Mouse (Mus musculus): Measurements from ENCODE around the gene Slc8a2. TPM values are rescaled to one million over a fixed set of nuclear protein-coding genes. Genes with fewer than 3 reads are reported as not detected.

Gene Slc8a2
- total RNA-seq, 2 experiments from 2014 or later, result 0.67 to 1.1 TPM

- no peak for DNase-seq
- intact Hi-C loops (cut with DNase I), result no loop called here
Observed at GRCm38 (mm10) chr7:16158735-16159134, 29.1 kb downstream of the Slc8a2 start.

DNA sequence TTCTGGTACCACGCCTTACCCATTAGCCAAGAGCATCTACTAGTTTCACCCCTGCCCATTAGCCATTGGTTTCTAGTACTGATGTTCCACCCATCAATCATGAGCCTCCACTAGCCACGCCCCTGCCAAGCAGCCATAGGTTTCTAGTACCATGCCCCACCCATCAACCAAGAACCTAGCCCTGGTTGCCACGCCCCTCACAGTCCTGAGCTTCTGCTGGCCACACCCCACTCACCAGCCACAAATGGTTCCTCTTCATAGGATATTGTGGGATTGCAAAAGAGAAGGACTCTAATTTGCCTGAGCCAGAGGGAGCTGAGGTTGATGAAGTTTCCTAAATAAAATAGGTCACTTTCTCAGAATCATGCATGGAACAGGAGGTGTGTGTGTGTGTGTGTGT lies 31.1 kb downstream of the Slc8a2 start:
- DNase-seq, result no peak

GRCm38 (mm10) chr7:16161302-16161701 lies 31.7 kb downstream of the Slc8a2 start:
- intact Hi-C loops (cut with DNase I), result no loop called here
- no peak for DNase-seq

More for the DNA sequence above, 31.1 kb downstream of the Slc8a2 start:
- intact Hi-C loops (cut with DNase I), result no loop called here

DNA sequence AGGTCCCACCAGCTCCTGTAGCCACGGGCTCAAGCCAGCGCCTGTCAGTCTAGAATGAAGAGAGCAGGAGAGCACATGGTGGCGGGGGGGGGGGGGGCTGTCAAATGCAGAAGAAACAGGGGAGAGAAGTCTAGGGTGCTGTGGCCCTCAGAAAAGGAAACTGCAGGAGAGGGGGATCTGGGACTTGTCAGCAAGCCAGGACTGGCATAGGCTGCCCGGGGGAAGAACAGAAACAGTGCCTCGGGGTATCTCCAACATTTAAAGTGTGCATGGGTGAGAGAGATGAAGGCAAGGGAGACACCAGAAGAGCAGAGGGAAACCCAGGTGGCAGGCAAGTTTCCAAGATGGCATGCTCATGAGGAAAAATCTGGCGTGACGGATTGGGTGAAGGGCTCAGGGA lies 32.4 kb downstream of the Slc8a2 start:
- no peak for DNase-seq
- intact Hi-C loops (cut with DNase I), result no loop called here

DNA sequence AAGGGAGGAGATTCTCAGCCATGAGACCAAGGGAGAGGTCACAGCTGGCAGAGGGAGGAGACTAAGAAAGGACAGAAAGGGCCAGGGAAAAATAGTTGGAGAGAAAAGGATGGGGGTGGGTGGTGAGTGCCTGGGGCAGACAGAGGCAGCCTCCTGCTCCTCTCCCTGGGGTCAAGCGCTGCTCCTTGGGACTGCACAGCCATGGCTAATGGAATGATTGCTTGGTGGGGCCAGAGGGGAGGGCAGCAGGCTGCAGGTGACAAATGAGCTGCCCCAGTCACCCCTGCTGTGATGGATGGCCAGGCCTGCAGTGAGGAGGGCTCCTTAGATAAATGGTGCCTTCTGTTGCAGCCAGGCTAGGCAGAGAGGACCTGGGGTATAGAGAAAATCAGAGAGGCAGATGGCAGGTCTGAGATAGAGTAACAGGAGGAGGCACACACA lies 42.5 kb downstream of the Slc8a2 start:
- DNase-seq, result no peak
- intact Hi-C loops (cut with DNase I), result no loop called here

- intact Hi-C loops (cut with DNase I), result no loop called here
- DNase-seq, result no peak
Observed at GRCm38 (mm10) chr7:16172586-16173140, 43.0 kb downstream of the Slc8a2 start.

GRCm38 (mm10) chr7:16173146-16173545 lies 43.5 kb downstream of the Slc8a2 start:
- no peak for DNase-seq
- intact Hi-C loops (cut with DNase I), result no loop called here

GRCm38 (mm10) chr7:16174597-16175541 lies 45.2 kb downstream of the Slc8a2 start, which contains the start of gene Meis3:
Meis3 (plus strand) TSS chr7:16175090.
- peak; percentile 42 to 45 for DNase-seq
- intact Hi-C loops (cut with DNase I), result no loop called here

DNA sequence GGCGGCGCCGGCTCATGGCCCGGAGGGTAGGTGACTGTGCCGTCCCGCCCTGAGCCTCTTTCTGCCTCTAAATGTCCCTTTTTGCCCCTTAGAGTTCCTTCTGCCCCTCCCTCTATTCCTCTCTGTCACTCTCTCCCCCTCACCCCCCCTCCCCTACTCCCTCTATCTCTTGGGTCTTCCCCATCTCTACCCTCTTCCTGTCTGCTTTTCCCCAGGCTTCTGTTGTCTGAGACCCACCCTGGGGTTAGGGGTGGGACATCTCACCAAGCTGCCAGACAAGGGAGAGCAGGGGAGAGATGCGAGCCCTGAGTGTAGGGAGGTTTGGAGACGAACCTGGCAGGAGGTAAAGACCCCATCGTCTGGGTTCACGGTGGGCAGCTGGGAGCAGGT lies 45.9 kb downstream of the Slc8a2 start:
- intact Hi-C loops (cut with DNase I), result no loop called here

DNA sequence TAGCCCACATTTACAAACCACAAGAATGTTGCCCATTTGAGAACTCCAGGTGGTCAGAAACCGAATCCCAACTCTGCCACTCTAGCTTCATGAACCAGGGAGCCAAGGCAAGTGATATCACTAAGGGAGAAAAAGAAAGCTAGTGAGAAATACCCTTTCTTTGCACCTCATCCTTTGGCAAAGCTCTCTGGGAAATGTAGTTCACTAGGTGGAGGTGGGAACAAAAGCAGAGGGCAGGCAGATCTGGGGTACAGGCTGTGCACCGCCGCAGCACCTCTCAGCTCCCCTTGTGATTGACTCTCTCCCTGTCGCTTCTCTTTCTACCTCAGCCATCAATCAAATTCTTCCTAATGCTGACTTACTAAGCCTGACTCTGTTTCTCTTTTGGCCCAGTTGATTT lies 48.5 kb downstream of the Slc8a2 start:
- intact Hi-C loops (cut with DNase I), result no loop called here

More for the DNA sequence above, 45.9 kb downstream of the Slc8a2 start:
- DNase-seq, result no peak

GRCm38 (mm10) chr7:16183663-16184062 lies 54.0 kb downstream of the Slc8a2 start:
- DNase-seq, result peak; percentile 31 to 71
- intact Hi-C loops (cut with DNase I), result no loop called here

More for the DNA sequence above, 48.5 kb downstream of the Slc8a2 start:
- no peak for DNase-seq

DNA sequence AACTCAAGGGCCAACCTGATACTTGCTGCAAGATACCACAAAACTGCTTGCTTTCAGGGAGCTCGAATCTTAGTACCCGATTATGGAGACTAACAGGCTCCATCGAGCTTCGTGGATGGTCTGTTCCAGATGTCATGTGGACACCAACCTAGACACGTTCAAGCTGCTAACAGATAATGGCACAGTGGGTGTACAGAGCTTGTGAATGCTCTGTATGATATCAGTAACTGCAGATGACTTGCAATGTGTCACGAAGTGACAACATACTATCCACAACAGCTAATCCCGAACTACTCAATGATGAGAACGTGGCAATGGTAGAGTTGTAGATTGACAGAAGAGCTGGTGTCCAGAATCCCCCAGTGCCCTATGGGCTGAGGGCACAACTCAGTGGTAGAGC lies 57.9 kb downstream of the Slc8a2 start:
- no peak for DNase-seq
- intact Hi-C loops (cut with DNase I), result no loop called here

DNA sequence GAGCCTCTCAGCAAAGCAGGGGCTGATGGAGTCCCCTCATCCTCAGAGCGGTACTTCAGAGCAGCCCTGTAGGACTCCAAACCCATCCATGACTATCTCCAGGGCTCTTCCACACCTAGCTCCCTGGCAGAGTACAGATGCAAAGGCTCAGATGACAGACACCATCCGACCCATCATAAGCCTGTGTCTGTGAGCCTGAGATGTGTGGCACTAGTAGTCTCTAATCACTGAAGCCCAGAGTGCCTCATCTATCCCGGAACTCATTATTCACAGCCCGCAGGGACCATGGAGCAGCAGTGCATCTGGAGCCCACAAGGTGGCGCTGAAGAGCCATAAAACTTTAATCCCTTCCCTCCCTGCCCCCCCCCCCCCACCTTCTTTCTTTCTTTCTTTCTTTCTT lies 62.7 kb downstream of the Slc8a2 start:
- peak; percentile 73 to 87 for DNase-seq
- intact Hi-C loops (cut with DNase I), result loop anchor here (1.0 to 5.0 kb wide), 2 partner anchors 71 to 185 kb away; no protein-coding TSS in a partner anchor

DNA sequence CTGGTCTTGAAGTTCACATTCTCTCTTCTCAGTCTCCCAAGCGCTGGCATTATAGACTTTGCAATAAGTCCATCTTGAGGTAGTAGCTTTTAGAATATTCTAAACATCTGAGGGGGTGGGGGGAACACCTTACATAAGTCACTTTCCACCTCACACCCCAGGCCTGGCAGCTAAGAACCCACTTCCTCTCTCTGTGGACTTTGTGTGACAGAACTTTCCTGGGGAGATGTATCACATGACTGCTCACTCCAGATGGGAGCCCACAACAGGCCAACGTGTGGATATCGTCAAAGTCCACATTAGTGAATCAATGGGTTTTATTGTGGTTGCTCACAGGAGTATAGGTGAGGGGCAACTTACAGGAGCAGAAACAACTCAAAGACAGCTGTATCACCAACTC lies 64.1 kb downstream of the Slc8a2 start:
- intact Hi-C loops (cut with DNase I), result loop anchor here (5.0 kb wide), 1 partner anchor 184 kb away; no protein-coding TSS in a partner anchor
- DNase-seq, result no peak

DNA sequence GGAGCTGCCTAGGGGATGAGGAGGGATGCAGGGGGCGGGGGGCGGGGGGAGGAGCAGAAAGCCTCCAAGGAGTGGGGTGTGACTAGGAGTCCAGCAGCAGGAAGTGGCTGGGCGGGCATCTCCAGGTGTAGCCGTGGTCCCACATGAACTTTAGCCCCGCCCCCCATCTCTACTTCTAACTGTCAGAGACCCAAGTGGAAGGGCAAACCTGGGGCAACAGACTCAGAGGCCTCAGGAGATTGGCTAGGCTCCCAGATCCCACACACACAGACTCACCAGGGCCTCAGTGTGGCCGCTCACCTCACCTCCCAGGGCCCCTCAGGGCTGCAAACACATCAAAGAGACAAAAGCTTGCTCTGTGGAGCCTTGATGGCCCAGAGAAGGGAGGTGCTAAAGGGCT lies 67.0 kb downstream of the Slc8a2 start:
- DNase-seq, result no peak
- intact Hi-C loops (cut with DNase I), result no loop called here

- intact Hi-C loops (cut with DNase I), result no loop called here
- no peak for DNase-seq
Observed at GRCm38 (mm10) chr7:16197166-16197565, 67.5 kb downstream of the Slc8a2 start.

DNA sequence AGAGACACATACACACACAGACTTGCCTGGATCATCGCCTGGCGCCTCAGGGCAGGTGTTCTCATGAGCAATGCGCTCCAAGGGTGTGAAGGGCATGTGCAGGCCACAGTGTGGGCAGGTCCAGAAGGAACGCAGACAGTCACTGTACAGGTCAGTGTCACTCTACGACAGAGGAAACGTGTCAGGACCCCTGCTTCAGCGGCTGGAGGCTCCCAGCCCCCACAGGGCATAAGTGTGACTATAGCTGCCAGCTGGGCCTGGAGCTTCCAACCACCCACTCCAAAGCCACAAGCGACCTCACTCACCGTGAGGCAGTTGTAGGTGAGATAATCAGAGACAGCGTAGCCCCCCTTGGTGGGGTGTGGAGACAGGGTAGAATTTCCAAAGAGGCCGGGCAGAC lies 68.9 kb downstream of the Slc8a2 start:
- intact Hi-C loops (cut with DNase I), result no loop called here

GRCm38 (mm10) chr7:16201136-16201535 lies 71.5 kb downstream of the Slc8a2 start:
- intact Hi-C loops (cut with DNase I), result no loop called here
- DNase-seq, result no peak

More for the DNA sequence above, 68.9 kb downstream of the Slc8a2 start:
- DNase-seq, result no peak

GRCm38 (mm10) chr7:16202756-16203504 lies 73.3 kb downstream of the Slc8a2 start:
- intact Hi-C loops (cut with DNase I), result no loop called here
- no peak for DNase-seq

DNA sequence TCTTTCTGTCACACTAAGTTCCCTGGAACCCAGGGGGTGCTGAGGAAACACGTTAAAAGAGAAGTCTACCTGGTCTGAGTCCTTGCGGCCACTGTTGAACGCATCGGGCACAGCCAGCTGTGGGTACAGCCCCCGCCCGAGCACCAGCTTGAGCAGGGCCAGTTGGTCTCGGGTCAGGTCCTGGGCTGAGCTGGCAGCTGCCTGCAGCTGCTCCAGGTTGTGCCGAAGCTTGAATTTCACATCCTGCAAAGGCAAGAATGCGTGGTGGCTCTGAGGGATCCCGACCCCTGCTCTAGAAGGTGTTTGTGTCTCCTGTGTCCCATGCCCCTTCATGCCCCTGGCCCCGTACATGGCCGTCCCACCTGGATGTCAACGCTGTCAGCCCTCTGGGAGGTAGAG lies 73.9 kb downstream of the Slc8a2 start:
- no peak for DNase-seq
- intact Hi-C loops (cut with DNase I), result no loop called here

DNA sequence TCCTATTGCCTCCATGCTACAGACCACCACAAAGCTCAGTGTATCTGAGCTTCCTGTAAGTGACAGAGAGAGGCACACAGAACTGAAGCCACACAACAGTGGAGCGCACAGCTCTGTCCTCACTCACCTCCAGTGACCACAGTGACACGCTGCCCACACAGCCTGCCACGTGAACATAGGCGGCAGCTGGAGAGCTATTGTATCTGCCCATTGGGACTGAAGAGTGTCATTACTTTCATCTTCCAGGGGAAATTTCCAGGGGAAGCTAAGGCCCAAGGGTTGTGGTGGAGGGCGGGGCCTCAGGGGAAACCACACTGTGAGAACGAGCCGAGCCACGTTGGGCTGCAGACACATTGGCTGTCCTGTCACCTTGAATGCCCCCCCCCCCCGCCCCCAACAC lies 75.2 kb downstream of the Slc8a2 start:
- intact Hi-C loops (cut with DNase I), result no loop called here
- no peak for DNase-seq
